Mouse (Mus musculus) layer of hippocampus, postnatal 10 days (tissue): ENCODE results near the gene Prickle4. TPM values are rescaled to one million over a fixed set of nuclear protein-coding genes. Genes with fewer than 3 reads are reported as not detected.

Experiments
- DNase-seq, 2 experiments: peaks; one replicate each; pipeline ENCODE4 v3.0.0; 2021; ENCODE audit warnings: low spot score in 2 of 2
- total RNA-seq, 2 experiments: library from RNA; stranded (reverse); gene quantifications; 2 replicates each; pipeline ENCODE4 v1.2.3; 2021

The Prickle4 gene
- total RNA-seq, 2 experiments from 2014 or later, result 1.9 to 4.3 TPM

GRCm38 (mm10) chr17:47707961-47708360 lies 13.4 kb upstream of the Prickle4 start:
- DNase-seq, result no peak

- DNase-seq, result no peak
Observed at GRCm38 (mm10) chr17:47706196-47706595, 11.7 kb upstream of the Prickle4 start.

- no peak for DNase-seq
Observed at GRCm38 (mm10) chr17:47704692-47705091, 10.2 kb upstream of the Prickle4 start.

GRCm38 (mm10) chr17:47703556-47703955 lies 9.0 kb upstream of the Prickle4 start:
- no peak for DNase-seq

- no peak for DNase-seq
Observed at GRCm38 (mm10) chr17:47702548-47703345, 8.2 kb upstream of the Prickle4 start.

DNA sequence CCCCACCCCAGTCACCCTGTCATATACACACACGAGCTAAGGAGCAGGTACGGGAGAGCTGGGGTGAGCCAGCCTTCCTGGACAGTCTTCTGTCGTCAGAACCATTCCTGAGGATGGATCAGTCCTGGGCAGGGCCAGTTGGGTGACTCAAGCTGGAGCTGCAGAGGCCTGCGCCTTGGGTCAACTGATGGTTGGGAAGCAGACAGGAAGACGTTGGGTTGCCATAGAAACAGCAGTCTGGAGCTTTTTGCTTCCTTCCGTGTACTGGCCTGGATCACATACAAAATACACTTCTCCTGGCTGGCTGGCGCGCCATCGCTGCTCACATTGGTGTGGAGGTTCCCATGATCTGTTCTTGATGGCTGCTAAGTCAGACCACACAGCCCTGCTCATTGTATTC lies 7.3 kb upstream of the Prickle4 start:
- no peak for DNase-seq

- DNase-seq, result no peak
Observed at GRCm38 (mm10) chr17:47699055-47699454, 4.5 kb upstream of the Prickle4 start.

- no peak for DNase-seq
Observed at GRCm38 (mm10) chr17:47698156-47698555, 3.6 kb upstream of the Prickle4 start.

- no peak for DNase-seq
Observed at GRCm38 (mm10) chr17:47695337-47695710, 788 bp upstream of the Prickle4 start.

GRCm38 (mm10) chr17:47694442-47694502 lies 264 bp downstream of the Prickle4 start, which contains the start of gene Gm21981:
TSS of gene Gm21981 (minus strand) at chr17:47694455.
- DNase-seq, result no peak

GRCm38 (mm10) chr17:47693671-47694441 lies 680 bp downstream of the Prickle4 start:
- DNase-seq, result no peak

GRCm38 (mm10) chr17:47691650-47692049 lies 2.9 kb downstream of the Prickle4 start:
- DNase-seq, result no peak

DNA sequence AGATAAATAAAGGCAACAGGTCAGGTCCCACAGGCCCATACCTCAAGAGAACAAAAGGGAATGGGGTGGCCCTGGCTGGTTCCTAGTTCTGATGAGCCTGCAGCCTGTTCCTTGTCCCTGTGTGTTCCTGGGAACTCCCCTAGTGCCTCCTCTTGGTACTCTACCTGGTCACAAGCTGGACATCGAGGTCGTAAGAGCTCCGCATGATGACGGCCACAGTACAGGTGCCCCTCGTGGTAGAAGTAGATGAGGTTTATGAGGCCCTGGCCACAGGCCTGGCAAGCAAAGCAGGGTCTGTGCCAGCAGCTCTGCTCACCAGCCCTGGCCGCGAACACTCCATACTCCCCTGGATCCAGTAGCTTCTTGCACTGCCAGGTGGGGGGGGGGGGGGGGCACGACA lies 4.6 kb downstream of the Prickle4 start:
- no peak for DNase-seq

- peak; percentile 82 to 90 for DNase-seq
Observed at GRCm38 (mm10) chr17:47688608-47689575, 5.6 kb downstream of the Prickle4 start, which contains the start of gene Frs3. TSS of gene Frs3 (plus strand) at chr17:47689030.

DNA sequence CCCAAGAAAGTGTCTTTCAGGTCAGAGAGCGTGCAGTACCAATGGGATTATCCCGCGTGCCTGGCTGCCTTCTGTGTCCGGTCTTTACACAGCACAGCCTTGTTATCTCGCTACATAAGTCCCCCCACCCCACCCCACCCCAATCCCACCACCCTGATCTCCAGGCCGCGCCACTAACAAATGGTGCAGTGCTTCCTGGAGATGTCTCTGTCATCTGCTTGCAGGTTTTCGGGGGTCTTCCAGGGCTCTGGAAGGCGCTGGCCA lies 6.3 kb downstream of the Prickle4 start, which contains the start of gene Tomm6:
Gene Tomm6 (minus strand): TSS at position 43 of the 264 bp plus-strand sequence.
- no peak for DNase-seq

DNA sequence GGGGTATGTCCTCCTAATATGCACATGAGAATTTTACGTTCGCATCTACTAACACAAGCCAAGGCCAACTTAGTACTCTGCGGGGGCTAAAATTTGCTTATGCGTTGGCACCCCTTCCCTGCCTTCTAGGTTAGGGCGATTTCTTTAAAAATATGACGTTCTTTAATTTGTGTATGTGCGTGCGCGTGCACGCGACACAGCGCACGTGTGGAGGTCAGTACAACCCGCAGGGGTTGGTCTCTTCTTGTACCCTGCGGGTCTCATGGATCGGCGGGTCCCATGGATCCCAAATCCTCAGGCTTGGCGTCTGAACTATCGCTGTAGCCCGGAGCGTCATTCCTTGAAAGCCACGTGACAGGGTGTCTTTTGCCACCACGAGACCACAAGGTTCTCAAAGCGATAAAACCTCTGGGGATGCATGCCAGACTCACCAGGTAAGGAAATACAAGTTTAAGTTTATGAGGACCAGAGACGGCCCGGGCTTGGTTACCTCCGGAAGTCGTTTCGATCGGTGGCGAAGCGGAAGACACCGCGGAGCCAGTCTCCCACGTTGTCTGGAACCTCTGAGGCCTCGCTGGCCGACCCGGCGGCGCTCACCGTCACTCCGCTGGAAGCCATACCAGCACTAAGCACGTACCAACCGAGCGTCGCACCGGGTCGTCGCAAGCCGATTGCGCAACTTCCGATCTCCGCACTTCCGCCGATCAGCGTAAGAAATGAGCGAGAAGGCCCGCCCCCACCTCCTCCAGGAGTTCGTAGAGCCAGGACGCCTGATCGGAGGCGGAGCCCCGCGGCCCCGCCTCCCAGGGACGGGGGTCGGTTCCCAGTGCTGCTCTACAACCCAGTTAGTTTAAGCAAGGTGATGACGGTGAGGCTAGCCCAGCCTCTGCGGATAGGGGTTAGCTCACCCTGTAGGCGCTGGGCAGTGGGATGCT lies 6.9 kb downstream of the Prickle4 start:
- peak; percentile 91 to 95 for DNase-seq

DNA sequence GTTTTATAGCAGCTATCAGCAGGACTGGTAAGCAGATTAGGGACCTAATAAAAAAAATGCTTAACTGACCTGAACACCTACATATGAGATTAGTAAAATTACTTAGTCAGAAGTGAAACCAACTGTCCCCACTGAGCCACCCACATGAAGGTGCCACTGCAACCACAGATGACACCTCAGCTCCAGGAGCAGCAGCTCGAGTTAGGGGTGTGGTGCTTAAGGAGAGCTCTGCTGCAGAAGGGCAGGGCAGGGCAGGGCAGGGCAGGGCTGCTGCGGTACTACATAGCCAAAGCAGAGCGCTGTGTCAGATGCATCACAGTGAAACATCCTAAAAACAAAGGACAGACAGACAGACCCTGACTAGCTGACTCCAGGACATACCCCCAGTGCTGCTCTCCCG lies 11.7 kb downstream of the Prickle4 start:
- DNase-seq, result no peak

- DNase-seq, result no peak
Observed at GRCm38 (mm10) chr17:47678702-47679101, 15.8 kb downstream of the Prickle4 start.

DNA sequence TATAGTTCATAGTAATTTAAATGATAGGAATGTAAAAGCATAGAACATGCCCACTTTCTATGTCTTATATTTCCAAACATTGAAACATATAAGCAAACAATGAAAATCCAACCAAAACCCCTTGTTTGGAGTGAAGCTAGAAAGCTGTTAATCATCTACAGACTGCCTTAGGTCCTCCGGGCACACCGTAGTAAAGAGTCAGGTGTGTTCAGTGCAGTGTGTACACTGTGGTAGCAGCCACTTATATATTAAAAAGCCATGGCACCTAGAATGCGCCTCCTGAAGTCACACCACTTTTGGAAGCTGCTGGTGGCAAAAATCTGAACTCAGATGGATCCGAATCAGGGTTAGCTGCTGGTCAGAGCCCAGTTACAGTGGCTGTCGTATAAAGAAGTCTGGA lies 16.3 kb downstream of the Prickle4 start:
- no peak for DNase-seq

- DNase-seq, result peak; percentile 86 to 89
Observed at GRCm38 (mm10) chr17:47676581-47676980, 18.0 kb downstream of the Prickle4 start.
